Mouse (Mus musculus): Measurements from ENCODE around the gene Slc12a7. TPM values are rescaled to one million over a fixed set of nuclear protein-coding genes. Genes with fewer than 3 reads are reported as not detected.

Gene Slc12a7
- polyA plus RNA-seq, 1 experiment from 2014 or later, result 40.1 TPM

- no peaks in the 10 kb centered on the region for H3K4me1 ChIP-seq
- H3K4me3 ChIP-seq, result no peak overlapping the region
- no peak for ATAC-seq (ENCODE audit: insufficient number of reproducible peaks, insufficient read depth, low FRiP score, low TSS enrichment)
- 80% methylated on average over 6 of the region's 6 CpGs for WGBS
- H3K27ac ChIP-seq, result no peak overlapping the region
- H3K4me2 ChIP-seq (replicated peaks), result no peak overlapping the region
- no peaks in the 10 kb centered on the region for H3K9me3 ChIP-seq
- H3K36me3 ChIP-seq, result peaks cover 37% of the 10 kb centered on the region
- no peaks in the 10 kb centered on the region for H3K27me3 ChIP-seq
- no peak overlapping the region for H3K9ac ChIP-seq
Measured at GRCm38 (mm10) chr13:73823711-73824110, 90.8 kb downstream of the Slc12a7 start.

- H3K4me2 ChIP-seq (replicated peaks), result no peak overlapping the region
- H3K27me3 ChIP-seq, result no peaks in the 10 kb centered on the region
- WGBS, result 66% methylated on average over 8 of the region's 8 CpGs
- ATAC-seq (ENCODE audit: insufficient number of reproducible peaks, insufficient read depth, low FRiP score, low TSS enrichment), result no peak
- no peaks in the 10 kb centered on the region for H3K4me1 ChIP-seq
- no peak overlapping the region for H3K9ac ChIP-seq
- no peak overlapping the region for H3K27ac ChIP-seq
- H3K4me3 ChIP-seq, result no peak overlapping the region
- H3K9me3 ChIP-seq, result no peaks in the 10 kb centered on the region
- peaks cover 25% of the 10 kb centered on the region for H3K36me3 ChIP-seq
Measured at GRCm38 (mm10) chr13:73827243-73827642, 94.3 kb downstream of the Slc12a7 start.

DNA sequence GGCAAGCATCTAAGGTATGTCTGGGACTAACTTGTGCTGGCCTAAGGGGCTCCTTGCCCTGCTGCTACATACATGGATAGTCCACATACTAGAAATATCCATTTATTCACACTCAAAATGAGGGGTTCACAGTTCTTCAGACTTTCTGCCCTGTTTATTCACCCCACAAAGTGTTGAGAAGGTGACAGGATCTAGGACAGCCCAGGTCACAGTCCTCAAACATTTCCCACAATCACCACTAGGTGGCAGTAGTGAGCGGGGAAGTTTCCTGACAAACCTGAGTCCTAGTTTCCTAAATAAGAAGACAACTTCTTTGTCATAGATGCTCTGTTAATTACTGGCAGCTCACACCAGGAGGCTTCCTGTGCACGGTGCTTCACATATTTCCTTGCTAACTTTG lies 98.6 kb downstream of the Slc12a7 start:
- no peak for ATAC-seq (ENCODE audit: insufficient number of reproducible peaks, insufficient read depth, low FRiP score, low TSS enrichment)
- Histone ChIP-seq H3K9me3 (no peaks in the 10 kb centered on the region), H3K27me3 (no peaks in the 10 kb centered on the region), H3K4me1 (peaks cover 35% of the 10 kb centered on the region), H3K4me3 (no peak overlapping the region), H3K4me2 (replicated peaks) (no peak overlapping the region), H3K27ac (no peak overlapping the region), H3K9ac (no peak overlapping the region), H3K36me3 (0 out of 2 replicates have a peak, but pooled peaks cover under 1% of the 10 kb centered on the region)
- WGBS, result 2% methylated on average over 2 of the region's 2 CpGs

DNA sequence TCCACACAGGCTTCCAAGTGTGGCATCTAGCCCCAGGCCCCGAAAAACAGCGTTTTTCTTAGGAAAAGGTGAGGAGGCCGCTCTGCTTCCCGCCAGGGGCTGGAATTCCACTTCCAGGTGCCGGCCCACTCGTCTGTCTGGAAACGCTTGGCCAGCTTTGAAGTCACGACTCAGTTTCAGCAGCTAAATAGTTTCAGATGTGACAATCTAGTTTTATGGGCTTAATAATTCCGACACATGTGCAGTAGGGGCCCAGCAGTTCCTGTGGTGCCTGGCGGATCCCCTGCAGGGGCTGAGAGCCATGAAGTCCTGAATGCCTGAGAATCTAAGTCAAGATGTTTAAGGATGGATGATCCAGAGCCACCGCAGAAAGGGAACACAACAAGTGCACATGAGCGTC lies 100.9 kb downstream of the Slc12a7 start:
- H3K4me3 ChIP-seq, result no peak overlapping the region
- no peak overlapping the region for H3K9ac ChIP-seq
- H3K4me2 ChIP-seq (replicated peaks), result no peak overlapping the region
- H3K27me3 ChIP-seq, result no peaks in the 10 kb centered on the region
- no peaks in the 10 kb centered on the region for H3K36me3 ChIP-seq
- peaks cover 46% of the 10 kb centered on the region for H3K4me1 ChIP-seq
- no peaks in the 10 kb centered on the region for H3K9me3 ChIP-seq
- ATAC-seq (ENCODE audit: insufficient number of reproducible peaks, insufficient read depth, low FRiP score, low TSS enrichment), result no peak
- peak overlapping the region; percentile 75 for H3K27ac ChIP-seq
- 18% methylated on average over 12 of the region's 12 CpGs for WGBS

GRCm38 (mm10) chr13:73835791-73836190 lies 102.9 kb downstream of the Slc12a7 start:
- no peak overlapping the region for H3K4me3 ChIP-seq
- H3K4me2 ChIP-seq (replicated peaks), result no peak overlapping the region
- no peak overlapping the region for H3K27ac ChIP-seq
- ATAC-seq (ENCODE audit: insufficient number of reproducible peaks, insufficient read depth, low FRiP score, low TSS enrichment), result no peak
- H3K4me1 ChIP-seq, result peaks cover 46% of the 10 kb centered on the region
- H3K27me3 ChIP-seq, result no peaks in the 10 kb centered on the region
- peaks cover 7% of the 10 kb centered on the region; the same call in 1 of the 2 replicates for H3K36me3 ChIP-seq
- no peak overlapping the region for H3K9ac ChIP-seq
- 55% methylated on average over 4 of the region's 4 CpGs for WGBS
- H3K9me3 ChIP-seq, result no peaks in the 10 kb centered on the region

- Histone ChIP-seq H3K36me3 (peaks cover 10% of the 10 kb centered on the region; the same call in 1 of the 2 replicates), H3K4me2 (replicated peaks) (no peak overlapping the region), H3K27me3 (no peaks in the 10 kb centered on the region), H3K9ac (no peak overlapping the region), H3K4me3 (no peak overlapping the region), H3K27ac (peak overlapping the region; percentile 12; the same call in 1 of the 2 replicates), H3K4me1 (peaks cover 46% of the 10 kb centered on the region), H3K9me3 (no peaks in the 10 kb centered on the region)
- 85% methylated on average over 6 of the region's 6 CpGs for WGBS
- ATAC-seq (ENCODE audit: insufficient number of reproducible peaks, insufficient read depth, low FRiP score, low TSS enrichment), result no peak
Measured at GRCm38 (mm10) chr13:73836491-73836890, 103.6 kb downstream of the Slc12a7 start.

DNA sequence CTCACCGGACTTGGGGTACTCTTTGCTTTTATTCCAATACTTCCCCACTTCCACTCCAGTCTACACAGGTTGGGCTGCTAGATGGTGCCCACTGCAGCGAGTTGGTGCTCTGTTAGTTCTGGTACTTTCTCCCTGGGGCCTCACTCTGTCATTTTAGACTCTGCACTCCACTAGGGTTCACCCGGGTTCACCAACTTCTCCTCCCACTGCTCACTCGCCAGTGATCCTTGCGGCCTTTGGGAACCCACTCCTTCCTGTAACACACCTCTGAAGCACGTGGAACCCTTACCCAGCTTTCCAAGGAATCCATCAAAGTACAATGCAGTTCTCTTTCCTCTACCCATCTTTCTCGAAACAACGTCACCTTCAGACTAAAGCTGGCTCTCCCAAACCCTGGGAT lies 104.8 kb downstream of the Slc12a7 start:
- 83% methylated on average over 8 of the region's 8 CpGs for WGBS
- Histone ChIP-seq H3K9me3 (no peaks in the 10 kb centered on the region), H3K36me3 (peaks cover 11% of the 10 kb centered on the region; the same call in 1 of the 2 replicates), H3K4me2 (replicated peaks) (no peak overlapping the region), H3K27me3 (no peaks in the 10 kb centered on the region), H3K4me3 (no peak overlapping the region), H3K9ac (no peak overlapping the region), H3K4me1 (peaks cover 46% of the 10 kb centered on the region), H3K27ac (no peak overlapping the region)
- no peak for ATAC-seq (ENCODE audit: insufficient number of reproducible peaks, insufficient read depth, low FRiP score, low TSS enrichment)

DNA sequence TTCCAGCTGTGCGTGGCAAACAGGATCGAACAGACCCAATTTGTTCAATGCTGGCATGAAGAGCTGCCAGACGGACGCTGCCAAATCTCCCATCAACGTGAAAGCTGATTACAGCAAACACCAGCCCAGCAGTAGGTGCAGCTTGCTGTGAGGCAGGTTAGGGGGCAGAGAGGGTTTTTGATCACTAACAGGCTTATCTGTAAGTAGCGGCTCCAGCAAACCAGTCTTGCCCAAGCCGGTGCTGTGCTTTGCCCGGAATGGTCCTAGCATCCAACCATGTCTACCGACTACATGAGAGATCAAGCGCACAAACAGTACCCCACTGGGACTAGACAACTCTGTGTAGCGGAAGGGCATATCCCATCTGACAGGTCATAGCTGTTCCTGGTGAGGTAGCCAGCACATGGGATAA lies 106.2 kb downstream of the Slc12a7 start:
- H3K27me3 ChIP-seq, result no peaks in the 10 kb centered on the region
- H3K4me2 ChIP-seq (replicated peaks), result no peak overlapping the region
- no peaks in the 10 kb centered on the region for H3K9me3 ChIP-seq
- peaks cover 39% of the 10 kb centered on the region for H3K4me1 ChIP-seq
- WGBS, result 70% methylated on average over 11 of the region's 11 CpGs
- no peak for ATAC-seq (ENCODE audit: insufficient number of reproducible peaks, insufficient read depth, low FRiP score, low TSS enrichment)
- H3K4me3 ChIP-seq, result no peak overlapping the region
- no peak overlapping the region for H3K27ac ChIP-seq
- H3K9ac ChIP-seq, result no peak overlapping the region
- H3K36me3 ChIP-seq, result peaks cover 16% of the 10 kb centered on the region; the same call in 1 of the 2 replicates

DNA sequence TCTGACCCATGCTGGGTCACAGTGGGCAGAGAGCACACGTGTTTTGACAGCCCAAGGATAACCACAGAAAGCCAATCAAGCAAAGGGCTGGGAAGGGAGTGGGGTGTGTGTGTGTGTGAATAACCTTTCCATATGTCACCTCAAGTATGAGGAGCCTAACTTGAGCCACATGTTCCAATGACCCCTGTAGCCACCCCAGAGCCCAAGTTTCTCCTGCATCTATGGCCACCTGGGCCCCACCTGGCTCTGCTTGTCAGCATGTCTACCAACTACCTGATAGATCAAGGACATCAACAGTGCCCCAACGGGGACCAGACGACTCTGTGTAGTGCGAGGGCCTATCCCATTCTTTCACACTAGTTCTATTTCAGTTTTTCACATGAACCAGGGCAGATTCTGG lies 106.8 kb downstream of the Slc12a7 start:
- H3K27ac ChIP-seq, result no peak overlapping the region
- no peak overlapping the region for H3K9ac ChIP-seq
- 56% methylated on average over 4 of the region's 4 CpGs for WGBS
- no peaks in the 10 kb centered on the region for H3K27me3 ChIP-seq
- ATAC-seq (ENCODE audit: insufficient number of reproducible peaks, insufficient read depth, low FRiP score, low TSS enrichment), result no peak
- no peak overlapping the region for H3K4me2 ChIP-seq (replicated peaks)
- no peak overlapping the region for H3K4me3 ChIP-seq
- peaks cover 16% of the 10 kb centered on the region; the same call in 1 of the 2 replicates for H3K36me3 ChIP-seq
- H3K4me1 ChIP-seq, result peaks cover 39% of the 10 kb centered on the region
- no peaks in the 10 kb centered on the region for H3K9me3 ChIP-seq

GRCm38 (mm10) chr13:73842696-73843095 lies 109.8 kb downstream of the Slc12a7 start:
- Histone ChIP-seq H3K36me3 (peaks cover 16% of the 10 kb centered on the region; the same call in 1 of the 2 replicates), H3K4me1 (peaks cover 14% of the 10 kb centered on the region), H3K4me3 (no peak overlapping the region), H3K27me3 (0 out of 2 replicates have a peak, but pooled peaks cover 8% of the 10 kb centered on the region), H3K9ac (no peak overlapping the region), H3K9me3 (no peaks in the 10 kb centered on the region), H3K4me2 (replicated peaks) (no peak overlapping the region), H3K27ac (no peak overlapping the region)
- no peak for ATAC-seq (ENCODE audit: insufficient number of reproducible peaks, insufficient read depth, low FRiP score, low TSS enrichment)

GRCm38 (mm10) chr13:73846589-73847464 lies 113.9 kb downstream of the Slc12a7 start:
- under 1% methylated on average over 62 of the region's 65 CpGs for WGBS
- Histone ChIP-seq H3K9ac (peak overlapping the region; percentile 71), H3K27me3 (0 out of 2 replicates have a peak, but pooled peaks cover 8% of the 10 kb centered on the region), H3K36me3 (0 out of 2 replicates have a peak, but pooled peaks cover 6% of the 10 kb centered on the region), H3K4me2 (replicated peaks) (peak overlapping the region; percentile 87), H3K9me3 (no peaks in the 10 kb centered on the region), H3K4me1 (peaks cover 11% of the 10 kb centered on the region), H3K4me3 (peak overlapping the region; percentile 70), H3K27ac (no peak overlapping the region)
- ATAC-seq (ENCODE audit: insufficient number of reproducible peaks, insufficient read depth, low FRiP score, low TSS enrichment), result peak; percentile 59

- no peak within 1 kb of the TSS for H3K27ac ChIP-seq
- 0 out of 2 replicates have a peak, but pooled peaks cover 8% of the 10 kb centered on the region for H3K27me3 ChIP-seq
- no peaks in the 10 kb centered on the region for H3K9me3 ChIP-seq
- H3K4me1 ChIP-seq, result peaks cover 11% of the 10 kb centered on the region
- peak within 1 kb of the TSS; percentile 87 for H3K4me2 ChIP-seq (replicated peaks)
- H3K9ac ChIP-seq, result peak within 1 kb of the TSS; percentile 71
- WGBS, result under 1% methylated on average over 38 of the region's 38 CpGs
- ATAC-seq (ENCODE audit: insufficient number of reproducible peaks, insufficient read depth, low FRiP score, low TSS enrichment), result peak; percentile 64
- peak within 1 kb of the TSS; percentile 70 for H3K4me3 ChIP-seq
- H3K36me3 ChIP-seq, result 0 out of 2 replicates have a peak, but pooled peaks cover 6% of the 10 kb centered on the region
Measured at GRCm38 (mm10) chr13:73847465-73847836, 114.6 kb downstream of the Slc12a7 start, which contains the start of gene Nkd2. TSS of gene Nkd2 (minus strand) at chr13:73847631.
